Mouse (Mus musculus) Patski (cell line): ENCODE data around the gene Ank3. TPM values are rescaled to one million over a fixed set of nuclear protein-coding genes. Genes with fewer than 3 reads are reported as not detected.
A peak's percentile ranks its signal among the peaks of the same experiment; 100 is the strongest.

ENCODE experiments used
- ATAC-seq: fragments of 100-300 bp; one replicate; pipeline ENCODE4 v1.8.0; 2021
- CTCF ChIA-PET: fragments of 350-600 bp; sonication (Branson Sonifier 250); formaldehyde crosslinking; loops from one replicate; lab custom pipeline; 2022; ENCODE audit warnings: inconsistent platforms; lab: Charles Lee
- POLR2A ChIA-PET: fragments of 350-600 bp; sonication (Branson Sonifier 250); formaldehyde crosslinking; loops from one replicate; lab custom pipeline; 2022; ENCODE audit warnings: antibody characterized with exemption, inconsistent platforms; lab: Charles Lee
- DNase-seq: peaks from one replicate; pipeline ENCODE4 v3.0.0-alpha.2; 2011; ENCODE audit warnings: low read depth, low spot score
- H3K27me3 ChIP-seq: fragments of 371-371 bp; one replicate; pipeline ENCODE4 v1.5.1; 2021
- CTCF ChIP-seq: fragments of 100-300 bp; IDR thresholded peaks from one replicate; pipeline ENCODE4 v1.5.1; 2021
- in situ Hi-C: fragments of 300-500 bp; cut with MboI; formaldehyde crosslinking; loops from 3 replicates; pipeline ENCODE4 v1.11.1; 2018; ENCODE audit warnings: low pct_unique_long_range_greater_than_20kb, mixed read lengths
- polyA plus RNA-seq: library from polyadenylated mRNA; unstranded; gene quantifications from one replicate; pipeline ENCODE4 v1.2.3, GENCODE M21; 2021

The Ank3 gene
- polyA plus RNA-seq, 1 experiment from 2014 or later = 83.2 TPM

GRCm38 (mm10) chr10:69862829-69863228 lies 464.3 kb downstream of the Ank3 start:
- in situ Hi-C loops = loop anchor here (10.0 kb wide), 2 partner anchors 312 to 432 kb away; no protein-coding TSS in a partner anchor
- CTCF ChIA-PET = interaction anchor here (1.2 kb wide), 1 partner anchor 17 kb away, joined by 4 read pairs; no protein-coding TSS in a partner anchor
- no peak for TF ChIP-seq CTCF
- POLR2A ChIA-PET = no interaction called here
- DNase-seq = no peak
- no peaks in the 10 kb centered on the region for H3K27me3 ChIP-seq
- no peak for ATAC-seq

GRCm38 (mm10) chr10:69870348-69870747 lies 471.8 kb downstream of the Ank3 start:
- CTCF ChIA-PET = interaction anchor here (0.7 to 3.1 kb wide), 14 partner anchors 18 to 292 kb away, joined by 3 to 17 read pairs (median 4); no protein-coding TSS in a partner anchor
- in situ Hi-C loops = no loop called here
- DNase-seq (no peak), ATAC-seq (no peak)
- POLR2A ChIA-PET = interaction anchor here (0.7 kb wide), 1 partner anchor 94 kb away, joined by 3 read pairs; no protein-coding TSS in a partner anchor
- no peaks in the 10 kb centered on the region for H3K27me3 ChIP-seq
- peak; percentile 97 for TF ChIP-seq CTCF

GRCm38 (mm10) chr10:69870947-69871346 lies 472.4 kb downstream of the Ank3 start:
- ATAC-seq = no peak
- POLR2A ChIA-PET = interaction anchor here (0.7 kb wide), 2 partner anchors 93 to 95 kb away, joined by 3 read pairs; no protein-coding TSS in a partner anchor
- CTCF ChIA-PET = interaction anchor here (0.7 to 3.1 kb wide), 14 partner anchors 18 to 292 kb away, joined by 3 to 17 read pairs (median 4); no protein-coding TSS in a partner anchor
- no peak for DNase-seq
- H3K27me3 ChIP-seq = no peaks in the 10 kb centered on the region
- in situ Hi-C loops = no loop called here
- no peak for TF ChIP-seq CTCF

GRCm38 (mm10) chr10:69872182-69872741 lies 473.7 kb downstream of the Ank3 start:
- peak; percentile 72 for DNase-seq
- peak; percentile 54 for ATAC-seq
- CTCF ChIA-PET = interaction anchor here (0.7 to 3.1 kb wide), 10 partner anchors 12 to 113 kb away, joined by 3 to 14 read pairs (median 4); no protein-coding TSS in a partner anchor
- TF ChIP-seq CTCF = no peak
- in situ Hi-C loops = no loop called here
- H3K27me3 ChIP-seq = no peaks in the 10 kb centered on the region
- POLR2A ChIA-PET = interaction anchor here (0.6 to 1.0 kb wide), 3 partner anchors 56 to 456 kb away, joined by 3 to 9 read pairs (median 4); no protein-coding TSS in a partner anchor

- CTCF ChIA-PET = interaction anchor here (0.9 to 1.8 kb wide), 4 partner anchors 11 to 92 kb away, joined by 3 to 14 read pairs (median 4); no protein-coding TSS in a partner anchor
- in situ Hi-C loops = no loop called here
- no peaks in the 10 kb centered on the region for H3K27me3 ChIP-seq
- DNase-seq (no peak), ATAC-seq (no peak)
- TF ChIP-seq CTCF = no peak
- POLR2A ChIA-PET = interaction anchor here (0.6 to 1.0 kb wide), 2 partner anchors 55 to 291 kb away, joined by 4 to 9 read pairs; no protein-coding TSS in a partner anchor
Observed at GRCm38 (mm10) chr10:69872892-69873291, 474.3 kb downstream of the Ank3 start.

GRCm38 (mm10) chr10:69874806-69875205 lies 476.2 kb downstream of the Ank3 start:
- no peaks in the 10 kb centered on the region for H3K27me3 ChIP-seq
- CTCF ChIA-PET = no interaction called here
- no peak for TF ChIP-seq CTCF
- no peak for DNase-seq
- POLR2A ChIA-PET = no interaction called here
- ATAC-seq = no peak
- in situ Hi-C loops = no loop called here

GRCm38 (mm10) chr10:69883935-69884680 lies 485.5 kb downstream of the Ank3 start:
- in situ Hi-C loops = loop anchor here (10.0 kb wide), 1 partner anchor 401 kb away; no protein-coding TSS in a partner anchor
- ATAC-seq (no peak), DNase-seq (no peak)
- ChIA-PET CTCF (interaction anchor here (1.3 kb wide), 1 partner anchor 11 kb away, joined by 4 read pairs; no protein-coding TSS in a partner anchor), POLR2A (no interaction called here)
- no peaks in the 10 kb centered on the region for H3K27me3 ChIP-seq
- TF ChIP-seq CTCF = no peak

- no peak for TF ChIP-seq CTCF
- no peak for DNase-seq
- H3K27me3 ChIP-seq = no peaks in the 10 kb centered on the region
- in situ Hi-C loops = loop anchor here (10.0 kb wide), 1 partner anchor 396 kb away; no protein-coding TSS in a partner anchor
- no peak for ATAC-seq
- CTCF ChIA-PET = interaction anchor here (0.7 to 1.4 kb wide), 3 partner anchors 11 to 73 kb away, joined by 3 to 4 read pairs (median 4); no protein-coding TSS in a partner anchor
- POLR2A ChIA-PET = no interaction called here
Observed at GRCm38 (mm10) chr10:69888399-69888798, 489.8 kb downstream of the Ank3 start.

- H3K27me3 ChIP-seq = no peaks in the 10 kb centered on the region
- no peak for ATAC-seq
- DNase-seq = no peak
- ChIA-PET CTCF (interaction anchor here (0.9 to 1.8 kb wide), 6 partner anchors 9 to 74 kb away, joined by 3 to 5 read pairs (median 4); no protein-coding TSS in a partner anchor), POLR2A (interaction anchor here (0.8 kb wide), 1 partner anchor 12 kb away, joined by 3 read pairs; no protein-coding TSS in a partner anchor)
- peak; percentile 66 for TF ChIP-seq CTCF
- in situ Hi-C loops = loop anchor here (10.0 kb wide), 1 partner anchor 395 kb away; no protein-coding TSS in a partner anchor
Observed at GRCm38 (mm10) chr10:69889779-69890178, 491.2 kb downstream of the Ank3 start.

GRCm38 (mm10) chr10:69890389-69890985 lies 491.9 kb downstream of the Ank3 start:
- ATAC-seq (no peak), DNase-seq (no peak)
- H3K27me3 ChIP-seq = no peaks in the 10 kb centered on the region
- TF ChIP-seq CTCF = no peak
- CTCF ChIA-PET = interaction anchor here (1.3 to 1.8 kb wide), 3 partner anchors 10 to 74 kb away, joined by 3 to 5 read pairs (median 4); no protein-coding TSS in a partner anchor
- POLR2A ChIA-PET = no interaction called here
- in situ Hi-C loops = no loop called here
